Mouse (Mus musculus): Measurements from ENCODE around the gene Oxct1. TPM values are rescaled to one million over a fixed set of nuclear protein-coding genes. Genes with fewer than 3 reads are reported as not detected.

Gene Oxct1
- polyA plus RNA-seq, 1 experiment from 2014 or later: 196 TPM

DNA sequence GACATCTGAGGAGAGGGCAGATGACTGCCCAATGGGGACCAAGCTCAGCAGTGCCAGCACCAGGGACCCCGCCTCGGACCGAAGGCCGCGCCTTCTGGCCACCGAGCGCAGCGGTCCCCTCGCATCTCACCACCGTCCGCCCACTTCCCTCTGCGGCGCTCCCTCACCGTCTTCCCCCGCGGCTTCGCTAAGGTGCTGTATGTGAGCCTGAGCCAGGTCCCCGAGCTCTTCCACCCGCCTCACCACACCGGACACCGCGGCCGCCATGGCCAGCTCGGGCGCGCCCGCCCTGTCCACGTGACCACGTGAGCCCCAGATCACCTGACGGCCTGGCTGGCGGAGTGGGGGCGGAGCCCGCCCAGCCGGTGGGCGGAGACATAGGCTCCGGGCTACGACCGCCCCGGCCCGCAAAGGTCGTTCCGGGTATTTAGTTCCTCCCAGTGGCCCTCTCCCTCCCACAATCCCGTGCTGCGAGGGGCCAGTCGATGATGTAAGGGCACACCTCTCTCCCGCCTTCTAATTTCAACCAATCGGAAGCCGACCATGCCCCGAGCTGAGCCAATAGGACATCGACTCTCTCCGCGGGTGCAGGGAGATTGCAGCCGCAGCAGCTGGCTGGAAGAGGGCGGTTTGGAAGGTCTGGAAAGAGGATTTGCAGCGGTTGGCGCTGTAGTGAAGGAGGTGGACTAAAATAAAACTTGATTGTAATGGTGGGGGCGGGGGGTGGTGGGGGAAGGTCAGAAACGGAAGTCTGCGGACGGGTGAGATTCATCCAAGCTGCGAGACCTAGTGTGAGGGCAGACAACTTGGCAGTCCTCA lies 30.5 kb upstream of the Oxct1 start, which contains the start of gene AW549877:
Gene AW549877 (minus strand): TSS at position 297 of the 819 bp plus-strand sequence.
- no peaks in the 10 kb centered on the region for H3K4me1 ChIP-seq (replicated peaks; ENCODE audit: control insufficient read depth, insufficient read depth, low read length)
- H3K4me2 ChIP-seq (replicated peaks; ENCODE audit: low read depth, low read length): peak within 1 kb of the TSS; percentile 57
- H3K9me3 ChIP-seq (ENCODE audit: control insufficient read depth, low read length): no peaks in the 10 kb centered on the region
- peak; percentile 99 for ATAC-seq (ENCODE audit: low FRiP score)
- WGBS: under 1% methylated on average over 56 of the region's 61 CpGs
- peak within 1 kb of the TSS; percentile 72 for H3K4me3 ChIP-seq (ENCODE audit: low read depth, low read length)
- peak within 1 kb of the TSS; percentile 91 for H3K27ac ChIP-seq (ENCODE audit: low read depth, low read length)
- DNase-seq (ENCODE audit: low spot score): peak; percentile 98
- peak within 1 kb of the TSS; percentile 86 for H3K9ac ChIP-seq (ENCODE audit: low read depth, low read length)
- no peaks in the 10 kb centered on the region for H3K27me3 ChIP-seq (ENCODE audit: control insufficient read depth, insufficient read depth, low read length)
- 0 out of 2 replicates have a peak, but pooled peaks cover 3% of the 10 kb centered on the region for H3K36me3 ChIP-seq (ENCODE audit: control insufficient read depth, insufficient read depth, low read length)

DNA sequence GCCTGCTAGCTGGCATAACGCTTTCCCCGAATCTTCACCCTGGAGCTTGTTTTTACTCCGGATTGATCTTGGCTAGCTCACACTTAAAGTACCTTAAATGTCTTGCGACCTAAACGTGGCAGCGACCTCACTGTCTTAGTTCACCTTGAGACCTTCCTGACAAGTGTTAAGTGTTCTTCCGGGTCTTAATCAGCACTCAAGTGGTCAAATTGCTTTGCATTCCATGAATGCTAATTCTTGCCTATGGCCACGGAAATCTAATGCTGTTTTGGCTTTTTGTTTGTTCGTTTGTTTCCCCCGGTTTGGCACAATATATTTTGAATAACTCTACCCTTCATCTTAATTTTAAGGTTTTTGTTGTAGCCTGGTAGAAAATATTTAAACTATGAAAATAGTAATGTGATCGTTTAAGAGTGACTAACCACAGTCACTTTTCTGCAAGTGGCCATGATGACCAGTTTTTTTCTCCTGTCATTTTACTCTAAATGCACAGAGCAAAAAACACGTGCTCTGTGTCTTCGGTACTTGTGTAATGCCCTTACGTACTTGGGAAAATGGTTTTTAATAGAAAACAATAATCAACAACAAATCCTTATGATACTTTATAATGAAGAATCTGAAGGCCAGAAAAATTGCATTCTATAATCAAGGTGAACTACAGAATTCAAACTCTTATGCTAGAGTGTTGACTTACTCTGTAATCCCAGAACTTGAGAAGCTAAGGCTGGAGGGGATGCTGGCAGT lies 29.7 kb upstream of the Oxct1 start:
- peak overlapping the region; percentile 57 for H3K9ac ChIP-seq (ENCODE audit: low read depth, low read length)
- no peaks in the 10 kb centered on the region for H3K4me1 ChIP-seq (replicated peaks; ENCODE audit: control insufficient read depth, insufficient read depth, low read length)
- H3K27me3 ChIP-seq (ENCODE audit: control insufficient read depth, insufficient read depth, low read length): no peaks in the 10 kb centered on the region
- 0 out of 2 replicates have a peak, but pooled peaks cover 3% of the 10 kb centered on the region for H3K36me3 ChIP-seq (ENCODE audit: control insufficient read depth, insufficient read depth, low read length)
- peak overlapping the region; percentile 57 for H3K4me2 ChIP-seq (replicated peaks; ENCODE audit: low read depth, low read length)
- H3K4me3 ChIP-seq (ENCODE audit: low read depth, low read length): peak overlapping the region; percentile 72
- peak overlapping the region; percentile 47; the same call in 1 of the 2 replicates for H3K27ac ChIP-seq (ENCODE audit: low read depth, low read length)
- H3K9me3 ChIP-seq (ENCODE audit: control insufficient read depth, low read length): no peaks in the 10 kb centered on the region
- ATAC-seq (ENCODE audit: low FRiP score) (no peak), DNase-seq (ENCODE audit: low spot score) (no peak)
- 26% methylated on average over 14 of the region's 14 CpGs for WGBS

DNA sequence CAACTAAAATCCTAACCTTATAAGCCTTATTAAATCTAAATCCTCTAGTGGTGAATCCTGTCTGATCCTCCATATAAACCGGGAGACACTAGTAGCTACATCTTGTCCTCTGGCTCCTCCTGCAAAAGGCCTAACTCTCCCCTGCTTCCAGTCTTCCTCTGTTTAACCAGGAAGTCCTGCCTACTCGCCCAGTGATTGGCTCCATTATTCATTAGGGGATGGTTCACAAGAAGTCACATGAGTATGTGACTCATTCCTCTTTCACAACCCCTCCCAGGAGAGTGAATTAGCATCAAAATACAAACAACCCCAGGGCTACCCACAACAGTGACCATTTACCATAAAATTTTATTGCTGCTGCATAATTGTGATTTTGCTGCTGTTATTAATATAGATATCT lies 27.0 kb upstream of the Oxct1 start:
- no peaks in the 10 kb centered on the region for H3K27me3 ChIP-seq (ENCODE audit: control insufficient read depth, insufficient read depth, low read length)
- no peak overlapping the region for H3K4me2 ChIP-seq (replicated peaks; ENCODE audit: low read depth, low read length)
- no peak overlapping the region for H3K4me3 ChIP-seq (ENCODE audit: low read depth, low read length)
- no peaks in the 10 kb centered on the region for H3K9me3 ChIP-seq (ENCODE audit: control insufficient read depth, low read length)
- no peaks in the 10 kb centered on the region for H3K36me3 ChIP-seq (ENCODE audit: control insufficient read depth, insufficient read depth, low read length)
- H3K27ac ChIP-seq (ENCODE audit: low read depth, low read length): no peak overlapping the region
- DNase-seq (ENCODE audit: low spot score) (no peak), ATAC-seq (ENCODE audit: low FRiP score) (no peak)
- 67% methylated on average over 2 of the region's 2 CpGs for WGBS
- H3K4me1 ChIP-seq (replicated peaks; ENCODE audit: control insufficient read depth, insufficient read depth, low read length): no peaks in the 10 kb centered on the region
- H3K9ac ChIP-seq (ENCODE audit: low read depth, low read length): no peak overlapping the region

DNA sequence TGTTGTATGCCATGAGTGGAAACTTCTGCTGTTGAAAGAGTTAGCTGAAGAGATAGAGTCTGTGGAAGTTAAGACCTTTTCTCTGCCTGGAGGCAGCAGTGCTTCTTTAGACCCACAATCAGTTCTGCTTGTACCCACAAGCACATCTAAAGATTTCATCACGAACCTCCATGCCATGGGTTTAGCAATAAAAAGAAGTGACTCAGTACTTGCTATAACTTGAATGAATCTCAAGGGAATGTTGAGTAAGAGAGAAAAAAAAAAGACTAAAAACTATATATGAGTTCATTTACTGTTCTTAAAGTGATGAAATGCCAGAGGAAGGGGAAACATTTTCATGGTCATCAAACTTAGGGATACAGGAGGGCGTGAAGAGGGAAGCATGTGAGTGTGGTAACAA lies 25.6 kb upstream of the Oxct1 start:
- H3K4me1 ChIP-seq (replicated peaks; ENCODE audit: control insufficient read depth, insufficient read depth, low read length): no peaks in the 10 kb centered on the region
- ATAC-seq (ENCODE audit: low FRiP score): no peak
- WGBS: 83% methylated on average over 2 of the region's 2 CpGs

DNA sequence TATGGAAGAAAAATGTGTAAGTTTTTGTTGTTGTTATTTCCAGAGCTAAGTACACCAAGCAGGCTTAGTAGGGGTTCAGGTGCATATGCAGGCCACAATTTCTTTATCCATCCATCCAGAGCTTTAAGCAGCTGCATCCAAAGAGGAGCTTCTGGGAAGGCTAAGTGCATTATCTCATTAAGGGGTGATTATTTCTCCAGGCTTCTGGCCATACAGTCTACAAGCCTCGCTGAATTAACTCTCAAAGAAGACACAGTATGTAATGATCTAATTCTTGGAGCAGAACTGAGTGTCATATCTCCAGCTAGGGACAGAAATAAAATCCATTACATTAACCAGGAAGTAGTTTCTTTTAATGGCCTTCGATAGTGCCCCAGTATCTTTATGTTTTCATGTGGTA lies 12.3 kb upstream of the Oxct1 start:
- no peak overlapping the region for H3K4me3 ChIP-seq (ENCODE audit: low read depth, low read length)
- DNase-seq (ENCODE audit: low spot score) (no peak), ATAC-seq (ENCODE audit: low FRiP score) (peak; percentile 61; the same call in 1 of the 2 replicates)
- no peaks in the 10 kb centered on the region for H3K9me3 ChIP-seq (ENCODE audit: control insufficient read depth, low read length)
- H3K4me2 ChIP-seq (replicated peaks; ENCODE audit: low read depth, low read length): no peak overlapping the region
- no peaks in the 10 kb centered on the region for H3K27me3 ChIP-seq (ENCODE audit: control insufficient read depth, insufficient read depth, low read length)
- H3K27ac ChIP-seq (ENCODE audit: low read depth, low read length): no peak overlapping the region
- H3K9ac ChIP-seq (ENCODE audit: low read depth, low read length): no peak overlapping the region
- H3K4me1 ChIP-seq (replicated peaks; ENCODE audit: control insufficient read depth, insufficient read depth, low read length): no peaks in the 10 kb centered on the region
- WGBS: 85% methylated on average over 2 of the region's 2 CpGs
- H3K36me3 ChIP-seq (ENCODE audit: control insufficient read depth, insufficient read depth, low read length): no peaks in the 10 kb centered on the region

More for the DNA sequence above, 25.6 kb upstream of the Oxct1 start:
- no peak overlapping the region for H3K4me2 ChIP-seq (replicated peaks; ENCODE audit: low read depth, low read length)
- no peak for DNase-seq (ENCODE audit: low spot score)
- H3K27me3 ChIP-seq (ENCODE audit: control insufficient read depth, insufficient read depth, low read length): no peaks in the 10 kb centered on the region
- no peaks in the 10 kb centered on the region for H3K9me3 ChIP-seq (ENCODE audit: control insufficient read depth, low read length)
- no peak overlapping the region for H3K27ac ChIP-seq (ENCODE audit: low read depth, low read length)
- H3K9ac ChIP-seq (ENCODE audit: low read depth, low read length): no peak overlapping the region
- no peaks in the 10 kb centered on the region for H3K36me3 ChIP-seq (ENCODE audit: control insufficient read depth, insufficient read depth, low read length)
- H3K4me3 ChIP-seq (ENCODE audit: low read depth, low read length): no peak overlapping the region

DNA sequence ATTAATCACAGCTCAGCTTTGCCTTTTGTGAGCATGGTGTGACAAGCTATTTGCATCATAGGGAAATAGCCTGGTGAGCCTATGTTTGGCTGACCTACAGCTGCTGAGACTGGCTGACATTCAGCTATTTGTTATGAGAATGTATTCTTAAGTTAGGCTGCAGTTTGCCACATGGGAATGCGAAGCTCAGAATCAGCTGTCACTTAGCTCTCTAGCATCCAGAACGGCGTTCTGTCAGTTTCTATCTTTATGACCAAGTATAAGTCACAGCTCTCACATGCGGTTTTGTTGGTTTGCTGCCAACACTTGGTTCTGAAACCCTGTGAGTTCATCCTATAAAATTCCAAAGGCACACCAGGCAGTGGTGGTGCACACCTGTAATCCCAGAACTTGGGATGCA lies 5.5 kb upstream of the Oxct1 start:
- WGBS: 68% methylated on average over 4 of the region's 4 CpGs
- H3K4me2 ChIP-seq (replicated peaks; ENCODE audit: low read depth, low read length): no peak overlapping the region

DNA sequence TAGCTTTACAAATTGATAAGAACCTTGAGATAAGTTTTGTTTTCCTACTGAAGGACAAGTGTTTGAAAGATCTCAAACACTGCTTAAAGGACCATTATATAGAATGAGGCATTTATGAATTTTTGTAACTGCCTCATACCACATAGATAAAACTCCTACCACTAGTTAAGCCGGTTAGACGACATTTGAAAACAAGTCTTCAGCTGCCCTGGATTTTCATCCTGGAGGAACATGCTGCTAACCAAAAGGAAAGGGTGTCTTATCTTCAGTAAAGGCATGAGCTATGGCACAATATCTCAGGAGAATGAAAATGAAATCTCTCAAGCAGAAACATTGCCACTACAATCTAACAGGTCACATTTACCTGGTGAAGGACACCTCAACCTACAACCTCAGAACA lies 2.4 kb upstream of the Oxct1 start:
- Histone ChIP-seq H3K27ac (ENCODE audit: low read depth, low read length) (no peak overlapping the region), H3K36me3 (ENCODE audit: control insufficient read depth, insufficient read depth, low read length) (no peaks in the 10 kb centered on the region), H3K4me3 (ENCODE audit: low read depth, low read length) (no peak overlapping the region), H3K4me1 (replicated peaks; ENCODE audit: control insufficient read depth, insufficient read depth, low read length) (no peaks in the 10 kb centered on the region), H3K9ac (ENCODE audit: low read depth, low read length) (no peak overlapping the region), H3K27me3 (ENCODE audit: control insufficient read depth, insufficient read depth, low read length) (no peaks in the 10 kb centered on the region), H3K9me3 (ENCODE audit: control insufficient read depth, low read length) (no peaks in the 10 kb centered on the region), H3K4me2 (replicated peaks; ENCODE audit: low read depth, low read length) (no peak overlapping the region)
- WGBS: 90% methylated on average over 2 of the region's 2 CpGs
- no peak for ATAC-seq (ENCODE audit: low FRiP score)
- DNase-seq (ENCODE audit: low spot score): no peak

More for the DNA sequence above, 5.5 kb upstream of the Oxct1 start:
- Histone ChIP-seq H3K9ac (ENCODE audit: low read depth, low read length) (no peak overlapping the region), H3K27ac (ENCODE audit: low read depth, low read length) (no peak overlapping the region), H3K27me3 (ENCODE audit: control insufficient read depth, insufficient read depth, low read length) (no peaks in the 10 kb centered on the region), H3K9me3 (ENCODE audit: control insufficient read depth, low read length) (no peaks in the 10 kb centered on the region), H3K36me3 (ENCODE audit: control insufficient read depth, insufficient read depth, low read length) (no peaks in the 10 kb centered on the region), H3K4me3 (ENCODE audit: low read depth, low read length) (no peak overlapping the region), H3K4me1 (replicated peaks; ENCODE audit: control insufficient read depth, insufficient read depth, low read length) (no peaks in the 10 kb centered on the region)
- DNase-seq (ENCODE audit: low spot score) (no peak), ATAC-seq (ENCODE audit: low FRiP score) (no peak)

DNA sequence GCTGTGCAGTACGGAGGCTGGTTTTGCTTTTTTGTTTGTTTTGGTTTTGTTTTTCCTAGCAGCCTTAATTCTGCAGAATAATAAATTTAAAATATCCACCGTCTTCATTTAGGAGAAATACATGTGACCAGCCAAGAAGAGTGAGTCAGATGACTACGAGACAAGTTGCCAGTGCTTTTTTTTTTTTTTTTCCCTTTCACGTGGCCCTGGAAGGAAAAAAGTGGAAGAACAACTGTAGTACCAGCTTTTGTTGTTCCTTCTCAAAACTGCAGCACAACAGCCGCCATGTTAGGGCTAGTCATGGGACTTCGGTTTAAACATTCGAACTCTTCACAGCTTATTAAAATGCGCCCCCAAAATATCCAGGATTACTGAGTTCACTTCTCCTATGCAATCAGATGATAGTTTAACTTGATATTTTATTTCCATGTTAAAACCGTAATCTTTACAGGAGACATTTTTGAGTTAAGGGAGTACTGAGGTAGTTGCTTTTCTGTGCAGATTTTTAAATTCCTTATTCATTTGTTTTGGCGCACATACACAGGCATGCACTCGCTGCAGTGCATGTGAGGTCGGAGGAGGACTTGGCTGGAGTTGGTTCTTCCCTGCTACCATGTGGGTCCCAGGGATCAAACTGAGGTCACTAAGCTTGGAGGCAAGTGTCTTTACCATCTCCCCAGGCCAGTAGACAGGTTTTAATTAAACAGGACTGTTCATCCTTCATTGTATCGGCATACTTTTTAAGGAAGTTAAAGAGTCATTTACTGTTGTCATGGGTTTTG lies 1.3 kb upstream of the Oxct1 start:
- H3K4me1 ChIP-seq (replicated peaks; ENCODE audit: control insufficient read depth, insufficient read depth, low read length): no peaks in the 10 kb centered on the region
- H3K27me3 ChIP-seq (ENCODE audit: control insufficient read depth, insufficient read depth, low read length): no peaks in the 10 kb centered on the region
- H3K36me3 ChIP-seq (ENCODE audit: control insufficient read depth, insufficient read depth, low read length): no peaks in the 10 kb centered on the region
- 86% methylated on average over 13 of the region's 13 CpGs for WGBS
- H3K27ac ChIP-seq (ENCODE audit: low read depth, low read length): no peak overlapping the region
- DNase-seq (ENCODE audit: low spot score): no peak
- H3K9me3 ChIP-seq (ENCODE audit: control insufficient read depth, low read length): no peaks in the 10 kb centered on the region
- H3K4me2 ChIP-seq (replicated peaks; ENCODE audit: low read depth, low read length): no peak overlapping the region
- H3K4me3 ChIP-seq (ENCODE audit: low read depth, low read length): no peak overlapping the region
- ATAC-seq (ENCODE audit: low FRiP score): no peak
- H3K9ac ChIP-seq (ENCODE audit: low read depth, low read length): no peak overlapping the region
